Mouse (Mus musculus) erythroblast, embryonic 14.5 days (primary cell): Measurements from ENCODE around the gene Prtn3.

Experiments
- GATA1 ChIP-seq: IDR thresholded peaks from 2 replicates; pipeline ENCODE4 v1.6.1; 2012; ENCODE audit warnings: low read length, inconsistent platforms, mixed read lengths
- TAL1 ChIP-seq: IDR thresholded peaks from 3 replicates; pipeline ENCODE4 v1.6.1; 2012; ENCODE audit warnings: low read length, inconsistent platforms, mixed read lengths

DNA sequence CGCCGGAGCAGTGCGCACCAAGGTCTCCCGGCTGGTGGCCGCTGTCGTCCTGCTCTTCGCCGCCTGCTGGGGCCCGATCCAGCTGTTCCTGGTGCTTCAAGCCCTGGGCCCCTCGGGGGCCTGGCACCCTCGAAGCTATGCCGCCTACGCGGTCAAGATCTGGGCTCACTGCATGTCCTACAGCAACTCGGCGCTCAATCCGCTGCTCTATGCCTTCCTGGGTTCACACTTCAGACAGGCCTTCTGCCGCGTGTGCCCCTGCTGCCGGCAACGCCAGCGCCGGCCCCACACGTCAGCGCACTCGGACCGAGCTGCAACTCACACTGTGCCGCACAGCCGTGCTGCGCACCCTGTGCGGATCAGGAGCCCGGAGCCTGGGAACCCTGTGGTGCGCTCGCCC lies 47.3 kb downstream of the Prtn3 start:
- TF ChIP-seq GATA1 (no peak), TAL1 (no peak)
